Mouse (Mus musculus): Measurements from ENCODE around the gene Ccdc184.

Ccdc184 gene

DNA sequence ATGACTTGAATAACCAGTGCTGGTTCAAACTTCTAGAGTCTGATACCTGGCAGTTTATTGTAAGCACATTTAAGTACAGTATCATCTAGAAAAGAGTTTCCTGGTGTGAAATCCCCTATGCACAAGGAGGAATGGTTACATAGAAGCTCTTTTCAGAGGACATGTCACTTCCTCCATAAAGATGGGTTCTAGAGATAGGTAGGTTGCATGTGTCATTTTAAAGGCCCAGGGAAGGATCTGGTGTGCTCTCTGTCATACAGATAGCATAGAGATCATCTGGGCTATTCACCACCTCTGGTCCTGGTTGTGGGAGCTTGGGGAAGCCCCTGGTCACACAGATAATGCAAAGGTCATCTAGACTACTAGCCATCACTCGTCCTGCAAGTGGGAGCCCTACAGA, 9.7 kb upstream of the Ccdc184 start:
- no peak for DNase-seq

DNA sequence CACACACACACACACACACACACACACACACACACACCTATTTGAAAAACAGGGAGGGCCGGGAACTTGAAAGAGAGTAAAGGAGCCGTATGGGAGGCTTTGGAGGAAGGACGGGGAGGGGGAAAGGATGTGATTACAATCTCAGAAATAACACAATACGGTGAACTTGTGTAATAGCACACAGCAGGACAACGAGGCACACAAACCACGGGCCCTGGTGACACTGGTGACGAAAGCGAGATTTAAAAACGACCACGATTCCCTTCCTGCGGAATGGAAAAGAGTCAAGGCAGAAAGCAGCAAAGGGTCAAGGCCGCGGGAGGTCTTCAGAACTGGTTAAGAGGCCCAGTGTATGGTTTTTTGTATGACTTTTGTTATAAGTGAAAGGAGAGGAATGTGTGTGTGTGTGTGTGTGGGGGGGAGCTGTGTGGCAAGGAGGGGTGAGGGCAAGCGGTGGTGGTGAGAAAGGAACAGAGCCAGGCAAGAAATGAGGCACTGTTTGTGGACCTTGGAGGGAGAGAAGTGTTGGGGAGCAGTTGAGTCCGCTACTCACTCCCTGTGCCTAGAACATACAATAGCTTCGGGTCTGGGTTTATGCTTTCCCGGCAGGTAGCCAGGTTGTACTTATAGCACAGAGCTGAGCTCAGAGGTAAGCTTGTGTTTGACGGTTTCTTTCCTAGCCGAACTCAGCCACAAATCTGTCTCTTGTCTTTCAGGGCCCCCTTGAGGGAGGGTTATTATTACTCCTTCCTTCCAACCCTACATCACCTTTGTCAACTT, 5.7 kb upstream of the Ccdc184 start:
- DNase-seq = no peak

DNA sequence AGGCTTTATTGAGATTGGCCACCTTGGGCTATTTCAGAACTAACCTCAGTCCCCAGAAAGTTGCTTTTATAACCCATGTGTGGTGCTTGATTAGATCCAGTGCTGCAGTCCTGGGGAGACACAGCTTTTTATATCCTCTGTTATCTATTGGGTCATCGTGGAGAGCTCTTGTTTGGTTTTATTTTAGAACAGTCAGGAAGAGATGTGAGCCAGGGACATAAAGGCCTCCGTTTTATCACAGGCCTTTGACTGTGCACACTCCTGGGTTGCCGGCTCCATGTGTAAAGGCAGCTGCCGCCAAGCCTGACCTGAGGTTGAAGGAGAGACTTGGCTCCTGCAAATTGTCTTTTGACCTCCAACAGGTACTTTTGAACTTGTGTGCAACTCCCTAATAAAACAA, 4.4 kb upstream of the Ccdc184 start:
- DNase-seq = no peak

DNA sequence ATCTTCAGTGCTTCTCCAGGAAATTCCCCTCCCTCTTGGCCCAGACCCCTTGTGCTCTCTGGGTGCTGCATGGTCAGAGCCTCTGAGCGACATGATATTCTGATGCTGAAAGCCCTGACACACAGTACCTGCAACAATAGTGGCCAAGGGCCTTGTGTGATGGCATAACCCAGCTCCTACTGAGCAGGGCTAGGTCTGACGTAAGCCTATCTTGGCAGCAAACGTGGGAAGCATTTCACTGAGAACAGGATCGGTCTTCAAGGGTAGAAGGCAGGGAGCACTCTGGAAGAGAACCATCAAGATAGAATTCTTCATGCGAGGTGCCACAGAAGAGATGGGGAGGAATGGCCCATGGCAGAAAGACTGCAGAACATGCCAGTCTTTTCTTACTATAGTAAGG, 1.4 kb upstream of the Ccdc184 start, which contains the start of gene Asb8:
Gene Asb8 (minus strand): TSS at position 101 of the 400 bp plus-strand sequence.
- DNase-seq = no peak

- DNase-seq = peak; percentile 89 to 93
Measured at GRCm38 (mm10) chr15:98167645-98168621, 975 bp downstream of the Ccdc184 start.

GRCm38 (mm10) chr15:98168622-98169004, 1.7 kb downstream of the Ccdc184 start:
- DNase-seq = peak in 1 of 2 experiments; percentile 12

DNA sequence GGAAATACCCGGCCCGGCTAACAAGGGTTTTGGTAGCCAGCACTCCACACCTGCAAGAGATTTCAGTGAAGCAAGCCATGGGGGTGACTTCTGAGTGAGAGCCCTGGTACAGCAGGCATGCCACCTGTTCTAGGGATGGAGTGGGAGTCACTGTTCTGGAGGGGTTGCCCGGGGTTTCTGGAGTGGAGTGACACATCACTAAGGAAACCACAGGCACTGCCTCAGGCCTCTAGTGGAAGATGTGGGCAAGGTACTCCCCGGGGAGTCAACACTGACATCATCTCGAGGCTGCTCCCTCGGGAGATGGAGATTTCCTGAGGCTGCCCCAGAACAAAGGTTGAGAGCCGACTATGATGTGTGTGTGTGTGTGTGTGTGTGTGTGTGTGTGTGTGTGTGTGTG, 3.4 kb downstream of the Ccdc184 start:
- DNase-seq = no peak

DNA sequence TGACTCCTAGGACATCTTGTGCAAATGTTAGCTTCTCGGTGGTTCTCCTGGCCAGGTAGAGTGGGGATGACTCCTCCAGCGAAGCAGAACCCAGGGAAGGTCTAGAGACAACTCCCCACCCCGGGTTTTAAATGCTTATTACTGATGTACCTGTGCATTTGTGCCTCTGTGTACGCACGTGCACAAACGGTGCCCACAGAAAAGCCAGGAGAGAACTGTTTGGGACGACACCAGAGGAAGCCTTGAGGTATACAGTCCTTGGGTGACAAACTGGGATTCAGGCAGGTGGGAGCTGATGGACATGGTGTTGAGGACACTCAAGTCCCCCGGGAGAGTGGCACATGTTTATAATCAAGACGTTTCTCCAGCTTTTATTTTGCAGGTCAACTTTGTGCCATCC, 4.0 kb downstream of the Ccdc184 start:
- DNase-seq = no peak

DNA sequence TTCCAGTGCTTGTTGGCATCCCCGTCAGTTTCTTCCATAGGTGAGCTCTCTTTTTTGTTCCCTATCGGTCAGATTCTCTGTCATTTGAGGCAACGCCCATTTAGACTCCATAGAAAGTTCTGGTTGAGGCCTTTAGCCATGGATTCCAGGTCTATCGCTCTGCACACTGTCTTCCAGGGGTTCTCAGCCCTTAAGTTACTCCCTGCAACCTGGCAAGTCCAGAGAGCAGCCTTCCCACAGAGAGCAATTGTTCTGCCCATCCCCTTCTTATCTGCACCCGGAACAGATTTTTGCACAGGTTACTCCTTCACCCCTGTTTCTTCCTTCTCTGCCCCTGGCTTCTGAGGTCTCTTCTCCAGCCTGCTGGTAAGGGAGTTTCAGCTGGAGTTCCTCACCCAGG, 5.2 kb downstream of the Ccdc184 start:
- DNase-seq = no peak

DNA sequence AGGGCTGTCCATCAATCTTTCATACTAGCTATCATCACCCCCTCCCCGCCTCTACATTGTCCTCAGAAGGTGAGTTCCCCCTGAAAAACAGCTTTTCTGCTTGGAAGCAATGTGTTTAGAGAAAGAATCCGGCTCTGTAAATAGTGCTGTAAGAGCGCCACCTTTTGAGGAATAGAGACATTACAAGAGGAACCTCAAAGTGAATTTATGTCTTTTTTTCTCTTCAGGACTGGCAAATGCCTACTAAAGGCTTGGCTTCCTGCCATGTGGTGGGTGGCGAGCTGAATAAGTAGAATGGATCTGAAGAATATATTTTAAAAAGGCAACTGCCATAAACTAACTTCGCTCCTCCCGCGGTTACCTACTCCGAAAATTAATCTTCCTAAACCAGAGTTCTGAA, 6.9 kb downstream of the Ccdc184 start:
- DNase-seq = peak; percentile 64 to 67

DNA sequence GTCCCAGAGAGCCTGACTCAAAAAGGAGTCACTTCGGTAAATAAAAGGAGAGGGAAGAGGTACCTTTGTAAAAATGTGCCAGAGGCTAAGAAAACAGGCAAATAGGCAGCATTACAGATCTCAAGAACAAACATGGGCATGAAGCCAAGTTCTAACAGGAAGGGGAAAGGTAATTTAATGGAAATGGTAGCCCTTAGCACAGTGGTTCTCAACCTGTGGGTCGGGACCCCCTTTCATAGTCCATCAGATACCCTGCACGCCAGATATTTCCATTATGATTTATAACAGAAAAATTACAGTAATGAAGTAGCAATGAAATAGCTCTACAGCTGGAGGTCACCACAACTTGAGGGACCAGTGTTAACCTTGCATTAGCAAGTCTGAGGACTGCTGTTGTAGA, 10.4 kb downstream of the Ccdc184 start:
- no peak for DNase-seq

- DNase-seq = peak; percentile 21 to 26
Measured at GRCm38 (mm10) chr15:98180567-98181131, 13.7 kb downstream of the Ccdc184 start.

GRCm38 (mm10) chr15:98181132-98181711, 14.3 kb downstream of the Ccdc184 start:
- DNase-seq = peak; percentile 96 to 97

DNA sequence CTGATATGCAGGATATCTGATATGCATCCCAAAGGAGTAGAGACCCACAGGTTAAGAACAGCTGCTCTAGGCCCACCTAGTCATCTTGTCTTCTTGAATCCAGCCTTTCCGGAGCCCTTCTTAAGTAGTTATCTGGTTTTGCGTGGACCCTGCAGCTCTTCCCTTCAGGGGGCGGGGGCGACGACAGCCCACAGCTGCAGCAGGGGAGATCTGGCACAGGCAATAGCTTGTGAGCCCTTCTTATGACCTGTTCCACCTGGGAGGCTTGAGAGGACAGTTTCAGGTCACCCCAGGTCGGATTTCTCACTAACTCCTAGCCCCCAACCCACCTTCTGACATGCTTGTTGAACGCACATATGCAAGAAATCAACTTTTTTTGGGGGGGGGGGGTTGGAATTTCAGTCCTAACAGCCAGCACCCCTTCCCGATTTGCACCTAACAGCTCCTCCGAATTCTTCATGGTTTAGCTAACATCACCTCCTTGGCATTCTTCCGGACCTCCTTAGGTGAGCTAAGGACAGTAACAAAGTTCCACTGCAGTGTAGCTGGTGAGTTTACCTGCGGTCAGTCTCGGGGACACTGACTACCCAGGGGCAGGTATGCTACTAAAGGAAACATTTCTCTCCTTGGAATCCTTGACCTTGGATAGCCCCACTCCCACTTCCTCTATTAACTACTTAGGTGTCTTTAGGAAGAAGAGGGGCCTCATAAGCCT, 15.1 kb downstream of the Ccdc184 start:
- peak; percentile 29 to 34 for DNase-seq

GRCm38 (mm10) chr15:98184456-98184855, 17.5 kb downstream of the Ccdc184 start:
- DNase-seq = no peak

DNA sequence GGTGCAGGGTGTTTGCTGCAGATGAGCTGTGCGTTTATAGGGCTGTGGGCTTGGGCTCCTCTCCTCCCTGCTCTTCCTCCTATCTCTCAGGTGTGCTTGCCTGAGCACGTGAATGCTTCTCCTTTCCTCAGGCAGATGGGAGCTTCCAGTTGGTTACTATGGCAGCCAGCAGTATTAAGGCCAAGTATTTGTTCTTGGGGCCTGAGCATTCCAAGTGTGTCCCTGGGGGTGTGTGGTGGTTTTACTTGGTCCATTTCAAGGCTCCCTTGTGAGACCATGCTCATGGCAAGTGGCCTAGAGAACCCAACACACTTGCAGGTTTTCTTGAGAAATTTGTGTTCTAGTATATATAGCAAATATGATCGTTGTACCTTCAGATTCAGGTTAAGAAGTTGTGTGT, 28.5 kb downstream of the Ccdc184 start, which contains the start of gene Olfr288:
Gene Olfr288 (minus strand): TSS at position 101 of the 400 bp plus-strand sequence.
- no peak for DNase-seq

DNA sequence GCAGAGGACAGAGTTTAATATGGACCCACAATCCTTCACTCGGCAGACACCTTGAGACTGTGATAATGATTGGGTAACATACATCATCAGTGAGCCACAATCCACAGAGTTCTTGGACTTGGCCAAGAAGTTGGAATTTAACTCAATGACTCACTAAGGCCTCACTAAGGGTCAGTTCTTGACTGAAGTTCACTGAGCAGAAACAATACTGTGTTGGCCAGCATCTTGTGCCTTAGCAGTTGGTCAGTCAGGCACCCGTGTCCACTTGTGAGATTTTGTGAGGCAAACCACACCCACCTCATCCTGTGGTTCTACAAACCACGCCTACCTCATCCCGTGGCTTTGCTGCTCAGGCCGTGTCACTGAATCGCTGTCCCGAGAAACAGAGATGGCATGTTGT, 42.7 kb downstream of the Ccdc184 start:
- no peak for DNase-seq

GRCm38 (mm10) chr15:98213336-98213870, 46.4 kb downstream of the Ccdc184 start:
- no peak for DNase-seq

DNA sequence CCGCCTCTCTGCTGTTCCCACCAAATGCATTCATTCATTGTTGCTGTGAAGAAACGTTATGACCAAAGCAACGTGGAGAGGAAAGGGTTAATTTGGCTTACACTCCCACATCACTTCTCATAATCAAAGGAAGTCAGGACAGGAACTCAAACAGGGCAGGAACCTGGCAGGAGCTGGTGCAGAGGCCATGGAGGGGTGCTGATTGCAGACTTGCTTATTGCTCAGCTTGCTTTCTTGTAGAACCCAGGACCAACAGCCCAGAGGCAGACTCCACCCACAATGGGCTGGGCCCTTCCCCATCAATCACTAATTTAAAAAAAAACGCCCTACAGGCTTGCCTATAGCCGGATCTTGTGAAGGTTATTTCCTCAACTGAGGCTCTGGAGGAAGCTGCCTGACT, 47.2 kb downstream of the Ccdc184 start:
- DNase-seq = no peak
